Mouse (Mus musculus) liver, adult 2 months (tissue): ENCODE data around the gene Zfp423. TPM values are rescaled to one million over a fixed set of nuclear protein-coding genes. Genes with fewer than 3 reads are reported as not detected.

Experiments used
- DNase-seq: peaks from one replicate; pipeline ENCODE4 v3.0.0-alpha.2; 2011; ENCODE audit warnings: low read depth, low spot score; ENCODE audit errors: extremely low read depth
- H3K27ac ChIP-seq: fragments of 200-500 bp; replicated peaks from 2 replicates; pipeline ENCODE4 v1.5.1; 2012; ENCODE audit warnings: low read depth, mild to moderate bottlenecking, control low read depth, inconsistent platforms, low read length; ENCODE audit not compliant: insufficient read depth
- H3K27me3 ChIP-seq: fragments of 200-500 bp; 2 replicates; pipeline ENCODE4 v1.6.1; 2012; ENCODE audit warnings: mild to moderate bottlenecking, moderate library complexity, low read length, inconsistent platforms; ENCODE audit not compliant: control insufficient read depth, insufficient read depth
- H3K36me3 ChIP-seq: fragments of 200-500 bp; 2 replicates; pipeline ENCODE4 v1.6.1; 2012; ENCODE audit warnings: low read length, inconsistent platforms; ENCODE audit not compliant: control insufficient read depth, insufficient read depth
- H3K4me1 ChIP-seq: fragments of 200-500 bp; 2 replicates; pipeline ENCODE4 v1.6.1; 2011; ENCODE audit warnings: low read length; ENCODE audit not compliant: control insufficient read depth, insufficient read depth
- H3K4me3 ChIP-seq: fragments of 200-500 bp; 2 replicates; pipeline ENCODE4 v1.5.1; 2011; ENCODE audit warnings: low read depth, mild to moderate bottlenecking, control low read depth, low read length, moderate library complexity; ENCODE audit not compliant: insufficient read depth
- H3K79me2 ChIP-seq: fragments of 200-500 bp; 2 replicates; pipeline ENCODE4 v1.6.1; 2012; ENCODE audit warnings: inconsistent platforms, mild to moderate bottlenecking, low read length, moderate library complexity; ENCODE audit not compliant: control insufficient read depth, insufficient read depth
- H3K9ac ChIP-seq: fragments of 200-500 bp; 2 replicates; pipeline ENCODE4 v1.6.1; 2012; ENCODE audit warnings: low read depth, mild to moderate bottlenecking, control low read depth, inconsistent platforms, low read length
- CTCF ChIP-seq: fragments of 200-500 bp; IDR thresholded peaks from 2 replicates; pipeline ENCODE4 v1.5.1; 2011; ENCODE audit warnings: low read depth, low read length, control low read depth
- POLR2A ChIP-seq: fragments of 200-500 bp; IDR thresholded peaks from 2 replicates; pipeline ENCODE4 v1.6.1; 2011; ENCODE audit warnings: low read length, control low read depth; ENCODE audit not compliant: insufficient read depth; ENCODE audit errors: extremely low read depth
- WGBS: fragments of 180-500 bp; shearing (Covaris S2); methylation state at CpG from one replicate; pipeline ENCODE4 v1.1.7; 2018; 5-methylcytosine and 5-hydroxymethylcytosine counted together
- polyA plus RNA-seq: library from polyadenylated mRNA; depleted of rRNA; stranded (reverse); fragments of >200 nt; gene quantifications from 2 replicates; pipeline ENCODE4 v1.2.3, GENCODE M21; 2012
- total RNA-seq: library from RNA; depleted of rRNA; stranded (reverse); fragments of >200 nt; gene quantifications from 2 replicates; pipeline ENCODE4 v1.2.3, GENCODE M21; 2014

Zfp423 gene
- total and polyA plus RNA-seq, 2 experiments, result 0.18 to 0.31 TPM

DNA sequence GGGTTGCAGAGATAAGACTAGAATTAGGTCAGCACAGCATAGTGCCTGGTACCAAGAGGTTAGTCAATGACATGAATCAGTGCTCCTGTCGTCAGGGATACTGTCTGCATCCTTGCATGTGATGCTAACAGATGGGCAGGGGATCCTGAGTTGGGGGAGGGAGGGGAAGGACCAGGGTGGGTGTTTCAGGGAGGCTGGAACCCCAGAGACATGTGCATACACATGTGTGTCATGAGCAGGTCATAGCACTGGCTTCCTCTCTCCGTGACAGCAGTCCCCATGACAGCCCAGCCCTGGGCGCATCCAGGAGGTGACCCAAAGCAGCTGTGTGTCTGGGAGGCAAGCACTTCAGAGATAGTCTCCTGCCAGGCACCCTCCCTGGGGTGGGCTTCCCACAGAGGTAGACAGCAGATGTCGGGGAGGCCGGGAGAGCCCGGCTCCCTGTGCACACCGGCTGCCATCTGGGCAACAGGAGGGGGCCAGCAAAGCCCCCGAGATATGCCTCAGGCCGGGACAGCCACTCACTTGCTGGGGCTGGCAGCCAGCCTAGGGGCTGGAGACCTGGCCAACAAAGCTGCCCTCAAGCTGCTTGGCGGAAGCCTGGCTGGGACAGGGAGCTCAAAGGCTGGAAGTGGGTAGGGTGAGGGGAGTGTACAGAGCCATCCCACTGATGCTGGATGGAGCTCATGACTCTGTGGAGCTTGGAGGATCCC is 272.3 kb downstream of the Zfp423 start:
- Histone ChIP-seq H3K27ac (no peak overlapping the region), H3K79me2 (no peaks in the 10 kb centered on the region), H3K36me3 (no peaks in the 10 kb centered on the region), H3K9ac (no peak overlapping the region), H3K4me1 (no peaks in the 10 kb centered on the region), H3K4me3 (no peak overlapping the region), H3K27me3 (no peaks in the 10 kb centered on the region)
- TF ChIP-seq POLR2A (no peak), CTCF (no peak)
- 78% methylated on average over 10 of the region's 10 CpGs for WGBS
- DNase-seq, result no peak

DNA sequence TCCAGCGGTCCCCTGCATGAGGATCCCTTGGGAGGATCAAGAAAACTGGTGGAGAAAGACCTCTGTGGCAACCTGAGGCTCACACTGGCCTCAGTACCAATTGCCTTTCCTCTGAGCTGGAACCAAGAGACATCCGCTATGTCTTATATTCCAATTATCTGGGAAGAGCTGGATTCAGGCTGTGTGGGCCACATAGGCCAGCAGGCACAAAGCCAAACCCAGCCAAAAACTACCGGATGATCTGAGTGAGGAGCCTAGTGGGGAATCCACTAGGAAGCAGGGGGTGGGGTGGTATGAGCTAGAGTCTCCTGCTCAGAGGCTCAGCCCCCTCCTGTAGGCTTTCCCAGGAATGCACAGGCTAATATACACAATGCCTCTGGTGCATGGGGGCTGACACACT is 273.4 kb downstream of the Zfp423 start:
- 76% methylated on average over 3 of the region's 3 CpGs for WGBS
- no peaks in the 10 kb centered on the region for H3K36me3 ChIP-seq
- DNase-seq, result no peak
- no peak overlapping the region for H3K9ac ChIP-seq
- no peaks in the 10 kb centered on the region for H3K4me1 ChIP-seq
- H3K4me3 ChIP-seq, result no peak overlapping the region
- H3K27ac ChIP-seq, result no peak overlapping the region
- no peaks in the 10 kb centered on the region for H3K79me2 ChIP-seq
- no peak for TF ChIP-seq CTCF
- no peak for TF ChIP-seq POLR2A
- H3K27me3 ChIP-seq, result no peaks in the 10 kb centered on the region

DNA sequence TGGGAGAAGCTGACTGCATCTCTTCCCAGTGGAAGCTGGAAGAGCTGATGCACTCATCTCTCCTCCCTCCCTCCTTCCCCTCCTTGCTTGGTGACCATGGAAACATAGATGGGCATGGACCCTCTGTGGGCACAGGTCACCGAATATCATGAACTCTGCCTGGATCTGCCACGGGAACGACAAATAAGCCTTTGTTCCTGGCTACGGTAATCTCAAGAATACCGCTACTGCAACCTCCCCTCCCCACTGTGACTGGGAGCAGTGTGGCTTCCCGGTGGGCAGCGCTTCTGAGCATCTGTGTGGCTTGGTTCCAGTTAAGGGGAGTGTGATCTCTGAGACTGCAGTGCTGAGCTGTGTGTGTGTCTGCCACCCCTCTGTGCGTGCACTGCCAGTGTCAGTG is 274.0 kb downstream of the Zfp423 start:
- TF ChIP-seq POLR2A (no peak), CTCF (no peak)
- no peak for DNase-seq
- H3K4me1 ChIP-seq, result no peaks in the 10 kb centered on the region
- no peak overlapping the region for H3K4me3 ChIP-seq
- no peaks in the 10 kb centered on the region for H3K79me2 ChIP-seq
- no peaks in the 10 kb centered on the region for H3K36me3 ChIP-seq
- H3K27ac ChIP-seq, result no peak overlapping the region
- no peak overlapping the region for H3K9ac ChIP-seq
- no peaks in the 10 kb centered on the region for H3K27me3 ChIP-seq
- WGBS, result 82% methylated on average over 8 of the region's 8 CpGs

DNA sequence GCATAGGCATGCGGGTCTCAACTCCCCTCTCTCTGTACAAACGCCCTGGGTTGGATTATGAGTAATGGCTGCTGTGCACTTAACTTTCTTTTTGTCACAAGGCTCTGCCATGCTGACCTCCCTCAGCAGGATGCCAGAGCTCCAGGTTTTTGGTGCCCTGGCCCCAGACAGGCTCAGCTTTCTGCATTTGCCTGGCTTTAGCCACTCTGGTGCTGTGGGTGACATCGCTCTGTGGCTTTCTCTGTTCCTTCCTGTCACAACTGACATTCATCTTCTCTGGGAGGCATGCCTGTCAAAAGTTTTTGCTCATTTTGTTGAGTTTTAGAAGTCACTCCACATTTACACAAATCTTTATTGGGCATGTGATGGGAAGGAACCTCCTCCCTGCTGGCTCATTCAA is 277.3 kb downstream of the Zfp423 start:
- Histone ChIP-seq H3K9ac (no peak overlapping the region), H3K4me3 (no peak overlapping the region), H3K79me2 (no peaks in the 10 kb centered on the region), H3K36me3 (no peaks in the 10 kb centered on the region), H3K27ac (no peak overlapping the region), H3K27me3 (no peaks in the 10 kb centered on the region), H3K4me1 (no peaks in the 10 kb centered on the region)
- WGBS, result 81% methylated on average over 3 of the region's 3 CpGs
- no peak for DNase-seq
- TF ChIP-seq CTCF (no peak), POLR2A (no peak)

DNA sequence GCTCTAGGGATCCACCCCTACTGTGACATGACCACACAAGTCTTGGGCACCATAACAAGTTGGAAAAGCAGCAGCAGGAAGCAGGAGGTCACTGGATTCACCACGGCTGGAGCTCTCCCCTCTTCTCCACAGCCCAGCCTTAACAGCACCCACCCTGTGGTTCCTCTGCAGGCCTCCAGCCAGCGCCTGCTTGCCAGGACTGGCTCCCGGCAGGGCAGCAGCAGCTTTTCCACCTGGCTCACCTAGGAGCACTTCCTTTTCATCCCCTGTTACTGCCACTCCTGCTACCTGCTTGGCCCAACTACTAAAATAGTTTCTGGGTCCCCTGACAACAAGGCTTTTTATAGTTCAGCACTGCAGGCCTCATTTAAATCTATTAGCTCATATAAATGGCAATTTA is 279.4 kb downstream of the Zfp423 start:
- Histone ChIP-seq H3K4me1 (no peaks in the 10 kb centered on the region), H3K27me3 (no peaks in the 10 kb centered on the region), H3K4me3 (no peak overlapping the region), H3K27ac (no peak overlapping the region), H3K79me2 (no peaks in the 10 kb centered on the region), H3K9ac (no peak overlapping the region), H3K36me3 (no peaks in the 10 kb centered on the region)
- WGBS, result 63% methylated on average over 3 of the region's 3 CpGs
- DNase-seq, result no peak
- TF ChIP-seq CTCF (no peak), POLR2A (no peak)

DNA sequence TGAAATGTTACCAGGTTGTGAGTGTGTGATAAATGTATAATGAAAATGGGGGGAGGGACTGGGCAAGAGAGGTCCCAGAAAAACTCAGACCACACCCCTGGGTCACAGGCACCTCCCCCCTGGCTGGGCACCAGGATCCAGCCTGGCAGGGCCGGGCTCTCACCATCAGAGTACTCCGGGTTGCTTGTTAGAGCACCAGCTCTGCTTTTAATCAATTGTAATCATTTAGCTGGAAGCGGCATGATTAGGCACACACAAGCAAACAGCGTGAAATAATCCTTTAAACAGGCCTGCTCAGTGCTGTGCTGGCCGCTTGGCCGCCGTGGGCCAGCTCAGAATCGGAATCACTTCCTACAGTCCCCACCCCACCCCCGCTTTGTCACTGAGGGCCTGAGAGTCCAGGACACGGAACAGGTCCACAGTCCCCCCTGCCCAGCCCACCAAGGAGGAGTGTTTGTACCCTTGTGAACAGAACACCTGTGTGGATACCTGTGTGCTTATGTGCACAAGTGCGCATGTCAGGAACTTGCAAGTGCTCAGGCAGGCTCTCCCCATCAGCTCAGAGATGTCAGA is 279.9 kb downstream of the Zfp423 start:
- TF ChIP-seq CTCF (no peak), POLR2A (no peak)
- Histone ChIP-seq H3K36me3 (no peaks in the 10 kb centered on the region), H3K79me2 (no peaks in the 10 kb centered on the region), H3K9ac (no peak overlapping the region), H3K4me3 (no peak overlapping the region), H3K27ac (no peak overlapping the region), H3K4me1 (no peaks in the 10 kb centered on the region), H3K27me3 (no peaks in the 10 kb centered on the region)
- 89% methylated on average over 11 of the region's 11 CpGs for WGBS
- DNase-seq, result no peak
